Mouse (Mus musculus) heart, adult 8-10 months (tissue): Measurements from ENCODE around the gene Slc41a1. TPM values are rescaled to one million over a fixed set of nuclear protein-coding genes. Genes with fewer than 3 reads are reported as not detected.

Experiments used
- DNase-seq: peaks from one replicate; pipeline ENCODE4 v3.0.0; 2022; ENCODE audit warnings: low spot score
- total RNA-seq, 4 experiments: library from RNA; stranded (reverse); gene quantifications; 2 replicates each; pipeline ENCODE4 v1.2.4; 2022

Slc41a1 gene
- total RNA-seq, 4 experiments from 2014 or later = 51.3 to 79.6 (median 60.3) TPM

- peak; percentile 95 for DNase-seq
Measured at GRCm38 (mm10) chr1:131827787-131828258, 530 bp downstream of the Slc41a1 start.

GRCm38 (mm10) chr1:131828297-131829126 is 1.2 kb downstream of the Slc41a1 start:
- peak; percentile 40 for DNase-seq

GRCm38 (mm10) chr1:131829279-131829678 is 2.0 kb downstream of the Slc41a1 start:
- DNase-seq = no peak

- DNase-seq = no peak
Measured at GRCm38 (mm10) chr1:131830561-131830960, 3.3 kb downstream of the Slc41a1 start.

GRCm38 (mm10) chr1:131830971-131831641 is 3.8 kb downstream of the Slc41a1 start:
- no peak for DNase-seq

- DNase-seq = no peak
Measured at GRCm38 (mm10) chr1:131837035-131837434, 9.7 kb downstream of the Slc41a1 start.

GRCm38 (mm10) chr1:131838542-131838941 is 11.2 kb downstream of the Slc41a1 start:
- no peak for DNase-seq

- peak; percentile 34 for DNase-seq
Measured at GRCm38 (mm10) chr1:131839279-131839678, 12.0 kb downstream of the Slc41a1 start.

- no peak for DNase-seq
Measured at GRCm38 (mm10) chr1:131842221-131842620, 14.9 kb downstream of the Slc41a1 start.

GRCm38 (mm10) chr1:131843758-131844157 is 16.5 kb downstream of the Slc41a1 start:
- DNase-seq = no peak

- no peak for DNase-seq
Measured at GRCm38 (mm10) chr1:131844883-131845282, 17.6 kb downstream of the Slc41a1 start.

- peak; percentile 72 for DNase-seq
Measured at GRCm38 (mm10) chr1:131846255-131846654, 19.0 kb downstream of the Slc41a1 start.

GRCm38 (mm10) chr1:131861811-131862210 is 34.5 kb downstream of the Slc41a1 start:
- DNase-seq = no peak

GRCm38 (mm10) chr1:131865596-131865995 is 38.3 kb downstream of the Slc41a1 start:
- no peak for DNase-seq

- no peak for DNase-seq
Measured at GRCm38 (mm10) chr1:131866304-131866999, 39.2 kb downstream of the Slc41a1 start.

- DNase-seq = peak; percentile 94
Measured at GRCm38 (mm10) chr1:131867093-131867945, 40.0 kb downstream of the Slc41a1 start, which contains the start of gene Rab29. TSS of gene Rab29 (plus strand) at chr1:131867224.

- DNase-seq = peak; percentile 11
Measured at GRCm38 (mm10) chr1:131867946-131868290, 40.6 kb downstream of the Slc41a1 start.

- no peak for DNase-seq
Measured at GRCm38 (mm10) chr1:131869561-131869960, 42.3 kb downstream of the Slc41a1 start.

- DNase-seq = no peak
Measured at GRCm38 (mm10) chr1:131872856-131873255, 45.6 kb downstream of the Slc41a1 start.

GRCm38 (mm10) chr1:131879816-131880215 is 52.5 kb downstream of the Slc41a1 start:
- DNase-seq = no peak

GRCm38 (mm10) chr1:131882787-131883186 is 55.5 kb downstream of the Slc41a1 start:
- no peak for DNase-seq
